Mouse (Mus musculus) heart, postnatal 0 days (tissue): ENCODE measurements around the gene Snx7.

Experiments used
- CTCF ChIP-seq: IDR thresholded peaks from 2 replicates; pipeline ENCODE4 v1.5.1; 2016; ENCODE audit warnings: antibody characterized with exemption, control low read depth, low read depth
- EP300 ChIP-seq: IDR thresholded peaks from 2 replicates; pipeline ENCODE4 v1.6.1; 2016; ENCODE audit warnings: antibody characterized with exemption, low read depth

GRCm38 (mm10) chr3:117852054-117852361, 16.7 kb downstream of the Snx7 start:
- TF ChIP-seq CTCF (no peak), EP300 (no peak)
